Mouse (Mus musculus): ENCODE data around the gene 1700123O20Rik.

The 1700123O20Rik gene

GRCm38 (mm10) chr14:54724049-54724448 lies 38.0 kb downstream of the 1700123O20Rik start:
- DNase-seq (ENCODE audit: low spot score in 2 of 2), result no peak

DNA sequence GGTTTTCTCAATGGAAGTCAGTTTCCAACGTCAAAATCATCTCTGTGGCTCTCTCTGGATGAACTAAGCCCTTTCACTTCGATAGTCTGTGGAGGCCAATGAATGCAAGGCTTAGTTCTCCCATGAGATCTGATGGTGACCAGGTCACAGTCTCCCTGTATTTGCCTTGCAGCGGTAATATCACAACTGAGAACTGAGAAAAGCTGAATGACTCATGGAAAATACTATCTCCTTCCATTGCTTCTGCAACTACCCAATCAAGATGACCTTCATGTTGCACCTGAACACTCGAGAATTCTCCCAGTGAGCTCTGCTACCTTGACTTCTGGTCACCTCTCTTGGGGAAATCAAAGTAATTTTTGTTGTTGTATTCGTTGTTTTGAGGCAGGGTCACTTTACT lies 41.5 kb downstream of the 1700123O20Rik start:
- DNase-seq (ENCODE audit: low spot score in 2 of 2), result no peak

DNA sequence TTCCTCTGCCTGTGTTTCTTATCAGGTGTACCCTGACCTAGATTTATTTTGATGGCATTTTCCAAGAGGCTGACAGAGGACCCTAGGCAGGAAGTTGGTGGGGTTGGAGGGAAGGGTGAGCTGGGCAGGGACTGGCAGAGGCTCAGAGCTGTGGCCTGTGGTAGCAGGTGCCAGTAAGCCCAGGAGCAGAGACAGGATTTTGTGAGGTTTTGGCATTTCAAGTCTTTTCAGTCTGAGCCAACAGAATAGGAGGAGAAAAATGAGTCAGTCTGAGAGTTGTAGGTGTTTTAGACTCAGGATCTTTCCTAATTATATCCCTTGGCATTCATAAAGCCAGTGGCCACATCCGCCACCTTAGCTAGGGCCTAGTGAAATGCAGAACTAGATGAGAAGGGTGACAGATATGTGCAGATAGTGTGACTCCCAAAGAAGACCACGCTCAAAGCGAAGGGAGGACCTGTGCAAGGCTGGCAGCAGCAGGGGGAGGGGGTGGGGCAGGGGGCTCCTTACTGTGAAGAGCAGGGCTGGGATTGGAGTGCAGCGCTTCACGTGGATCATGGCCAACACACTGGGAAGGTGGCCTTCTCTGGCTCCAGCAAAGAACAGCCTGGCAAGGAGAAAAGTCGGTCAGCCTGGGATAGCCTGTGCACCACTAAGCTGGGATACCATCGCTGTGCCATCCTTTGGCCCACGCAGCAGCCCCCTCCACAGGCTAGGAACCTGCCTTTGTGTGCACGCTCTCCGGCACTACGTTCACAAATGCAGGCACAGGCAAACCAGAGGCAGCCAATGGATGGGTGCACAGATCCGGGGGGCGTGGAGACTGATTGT lies 43.0 kb downstream of the 1700123O20Rik start:
- DNase-seq (ENCODE audit: low spot score in 2 of 2), result peak in 1 of 2 experiments; percentile 42

- peak in 1 of 2 experiments; percentile 64 for DNase-seq (ENCODE audit: low spot score in 2 of 2)
Observed at GRCm38 (mm10) chr14:54730305-54730704, 44.3 kb downstream of the 1700123O20Rik start.

DNA sequence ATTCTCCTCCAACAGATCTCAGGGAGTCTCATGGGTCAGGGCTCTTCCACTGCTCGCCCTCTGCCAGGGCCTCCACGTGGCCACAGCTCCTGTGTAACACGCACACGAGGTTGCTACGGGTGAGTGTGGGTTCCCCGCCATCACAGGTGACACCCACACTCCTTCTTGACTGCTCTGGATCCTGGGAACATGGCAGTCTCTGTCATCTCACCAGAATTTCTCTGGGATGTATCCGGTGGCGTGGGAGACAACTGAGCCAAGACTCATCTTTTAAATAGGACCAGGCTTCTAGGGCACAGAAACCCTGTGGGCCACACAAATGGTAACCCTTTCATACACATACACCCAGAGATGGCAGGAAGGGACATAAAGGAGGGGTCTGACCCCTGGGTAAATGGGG lies 46.2 kb downstream of the 1700123O20Rik start:
- no peak for DNase-seq (ENCODE audit: low spot score in 2 of 2)

DNA sequence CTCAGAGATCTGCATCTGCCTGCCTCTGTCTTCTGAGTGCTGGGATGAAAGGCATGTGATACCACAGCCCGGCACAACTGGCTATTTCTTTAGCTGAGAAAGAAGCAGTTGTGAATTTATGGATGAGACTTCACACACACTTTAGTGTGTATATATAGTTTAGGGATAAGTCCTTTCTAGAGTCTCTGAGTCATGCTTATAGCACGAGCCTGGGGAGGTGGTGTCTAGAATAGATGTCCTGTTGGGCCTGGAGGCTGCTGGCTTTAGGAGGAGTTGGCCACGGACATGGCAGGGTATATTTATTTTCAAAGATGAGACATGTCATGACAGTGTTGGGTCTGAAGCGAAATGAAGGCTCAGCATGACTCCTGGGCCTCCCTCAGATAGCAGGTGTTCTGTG lies 48.0 kb downstream of the 1700123O20Rik start:
- no peak for DNase-seq (ENCODE audit: low spot score in 2 of 2)

DNA sequence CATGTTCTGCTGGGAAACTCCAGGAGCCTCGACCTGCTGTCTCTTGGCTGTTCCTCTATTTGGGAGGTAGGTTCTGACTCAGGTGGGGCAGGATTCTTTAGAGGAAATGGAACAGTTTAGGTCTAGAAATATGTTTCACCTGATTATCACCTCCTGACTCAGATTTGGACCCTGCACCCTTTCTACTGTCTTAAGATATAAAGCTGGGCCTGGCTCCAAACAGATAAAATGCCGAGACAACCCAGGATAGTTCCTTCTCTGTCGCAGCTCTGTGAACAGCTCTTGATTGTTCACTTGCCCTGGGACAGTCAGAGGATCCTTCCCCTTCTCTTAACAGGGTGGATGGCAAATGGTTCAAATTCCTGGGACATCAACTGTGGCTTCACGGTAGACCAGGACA lies 49.2 kb downstream of the 1700123O20Rik start:
- no peak for DNase-seq (ENCODE audit: low spot score in 2 of 2)

GRCm38 (mm10) chr14:54736555-54737552 lies 50.8 kb downstream of the 1700123O20Rik start:
- peak in 1 of 2 experiments; percentile 68 for DNase-seq (ENCODE audit: low spot score in 2 of 2)

- no peak for DNase-seq (ENCODE audit: low spot score in 2 of 2)
Observed at GRCm38 (mm10) chr14:54737634-54738033, 51.6 kb downstream of the 1700123O20Rik start.

All from left cerebral cortex, adult 9 months (tissue).